Mouse (Mus musculus) cerebellum, postnatal 4 days (tissue): ENCODE data around the gene Phf3.

ENCODE experiments used
- DNase-seq, 2 experiments: peaks; one replicate each; pipeline ENCODE4 v3.0.0; 2022; ENCODE audit warnings: low spot score in 2 of 2, mixed read lengths in 1 of 2

Gene Phf3

GRCm38 (mm10) chr1:30832778-30833177, 40.9 kb downstream of the Phf3 start:
- DNase-seq: no peak

GRCm38 (mm10) chr1:30819414-30819813, 54.3 kb downstream of the Phf3 start:
- no peak for DNase-seq

GRCm38 (mm10) chr1:30815609-30816008, 58.1 kb downstream of the Phf3 start:
- no peak for DNase-seq

- DNase-seq: no peak
Measured at GRCm38 (mm10) chr1:30814987-30815386, 58.7 kb downstream of the Phf3 start.

GRCm38 (mm10) chr1:30808101-30808699, 65.5 kb downstream of the Phf3 start:
- no peak for DNase-seq

- DNase-seq: no peak
Measured at GRCm38 (mm10) chr1:30805688-30806285, 67.9 kb downstream of the Phf3 start.

GRCm38 (mm10) chr1:30804919-30805318, 68.8 kb downstream of the Phf3 start:
- no peak for DNase-seq

GRCm38 (mm10) chr1:30801911-30802310, 71.8 kb downstream of the Phf3 start:
- no peak for DNase-seq

GRCm38 (mm10) chr1:30799277-30799834, 74.4 kb downstream of the Phf3 start:
- DNase-seq: no peak

GRCm38 (mm10) chr1:30794606-30795005, 79.1 kb downstream of the Phf3 start:
- no peak for DNase-seq

- DNase-seq: no peak
Measured at GRCm38 (mm10) chr1:30793357-30793883, 80.3 kb downstream of the Phf3 start.

GRCm38 (mm10) chr1:30792935-30793334, 80.8 kb downstream of the Phf3 start:
- DNase-seq: no peak

GRCm38 (mm10) chr1:30790220-30790619, 83.5 kb downstream of the Phf3 start:
- no peak for DNase-seq

GRCm38 (mm10) chr1:30789689-30790088, 84.0 kb downstream of the Phf3 start:
- DNase-seq: no peak

GRCm38 (mm10) chr1:30789001-30789400, 84.7 kb downstream of the Phf3 start:
- no peak for DNase-seq

GRCm38 (mm10) chr1:30786583-30786982, 87.1 kb downstream of the Phf3 start:
- DNase-seq: no peak

GRCm38 (mm10) chr1:30783741-30784140, 90.0 kb downstream of the Phf3 start:
- no peak for DNase-seq

- DNase-seq: no peak
Measured at GRCm38 (mm10) chr1:30780293-30780692, 93.4 kb downstream of the Phf3 start.

- DNase-seq: no peak
Measured at GRCm38 (mm10) chr1:30779562-30779961, 94.2 kb downstream of the Phf3 start.

GRCm38 (mm10) chr1:30778374-30779005, 95.2 kb downstream of the Phf3 start:
- peak in 1 of 2 experiments; percentile 24 for DNase-seq

GRCm38 (mm10) chr1:30776196-30776595, 97.5 kb downstream of the Phf3 start:
- DNase-seq: no peak

GRCm38 (mm10) chr1:30773662-30774061, 100.1 kb downstream of the Phf3 start:
- no peak for DNase-seq

- DNase-seq: no peak
Measured at GRCm38 (mm10) chr1:30772851-30773250, 100.9 kb downstream of the Phf3 start.
